Mouse (Mus musculus) heart, postnatal 0 days (tissue): ENCODE measurements at regions not wholly inside any gene's neighbourhood (a gene's known extent, or its start where the extent isn't known, plus 50 kb on each side); places are given as distances from the start of the nearest gene placed in this dataset.

ENCODE experiments used
- CTCF ChIP-seq: IDR thresholded peaks from 2 replicates; pipeline ENCODE4 v1.5.1; 2016; ENCODE audit warnings: antibody characterized with exemption, control low read depth, low read depth
- EP300 ChIP-seq: IDR thresholded peaks from 2 replicates; pipeline ENCODE4 v1.6.1; 2016; ENCODE audit warnings: antibody characterized with exemption, low read depth

DNA sequence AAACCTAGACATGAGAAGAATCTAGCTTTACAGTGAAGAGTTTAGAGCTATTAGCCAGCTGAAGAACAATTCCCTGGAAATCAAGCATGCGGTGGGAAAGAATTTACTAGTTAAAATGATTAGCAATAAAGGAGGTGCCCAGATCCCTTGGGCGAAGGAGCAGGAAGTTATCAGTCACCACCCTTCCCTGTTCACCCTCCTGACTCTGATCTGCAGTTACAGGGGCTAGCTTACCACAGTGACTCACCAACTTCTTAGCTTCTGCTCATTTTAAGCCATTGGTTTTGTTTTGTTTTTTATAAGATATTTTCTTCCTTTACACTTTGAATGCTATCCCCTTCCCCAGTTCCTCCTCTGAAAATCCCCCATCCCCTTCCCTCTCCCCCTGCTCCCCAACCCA is 183.6 kb downstream of the Gxylt1 start:
- TF ChIP-seq CTCF (no peak), EP300 (no peak)
